Mouse (Mus musculus) liver, embryonic 14.5 days (tissue): ENCODE results near the gene Pfdn6.

Experiments used
- CTCF ChIP-seq: IDR thresholded peaks from 2 replicates; pipeline ENCODE4 v1.5.1; 2016; ENCODE audit warnings: antibody characterized with exemption, low read depth, control low read depth
- EP300 ChIP-seq: IDR thresholded peaks from 2 replicates; pipeline ENCODE4 v1.6.1; 2016; ENCODE audit warnings: antibody characterized with exemption, low read depth

GRCm38 (mm10) chr17:33936993-33937392 is 3.1 kb downstream of the Pfdn6 start:
- TF ChIP-seq EP300, result no peak
- no peak for TF ChIP-seq CTCF
